Mouse (Mus musculus): Measurements from ENCODE around the gene Tbc1d4.

GRCm38 (mm10) chr14:101509759-101510158 is 99.2 kb downstream of the Tbc1d4 start:
- TF ChIP-seq CTCF (IDR thresholded peaks at IDR 0.05) (no peak), EP300 (IDR thresholded peaks at IDR 0.05) (no peak)

Data from lung, postnatal 0 days (tissue).